Mouse (Mus musculus) kidney, adult 2 months (tissue): ENCODE measurements at regions not wholly inside any gene's neighbourhood (a gene's known extent, or its start where the extent isn't known, plus 50 kb on each side); places are given as distances from the start of the nearest gene placed in this dataset.

ENCODE experiments used
- CTCF ChIP-seq: fragments of 200-500 bp; conservative IDR thresholded peaks from 2 replicates; pipeline ENCODE4 v1.5.1; 2011; ENCODE audit warnings: low read depth, mild to moderate bottlenecking, control low read depth, low read length, moderate library complexity, mixed read lengths; ENCODE audit not compliant: insufficient read depth, insufficient read length
- POLR2A ChIP-seq: fragments of 200-500 bp; IDR thresholded peaks from one replicate; pipeline ENCODE4 v1.6.1; 2011; ENCODE audit warnings: low read depth, low read length, control low read depth

DNA sequence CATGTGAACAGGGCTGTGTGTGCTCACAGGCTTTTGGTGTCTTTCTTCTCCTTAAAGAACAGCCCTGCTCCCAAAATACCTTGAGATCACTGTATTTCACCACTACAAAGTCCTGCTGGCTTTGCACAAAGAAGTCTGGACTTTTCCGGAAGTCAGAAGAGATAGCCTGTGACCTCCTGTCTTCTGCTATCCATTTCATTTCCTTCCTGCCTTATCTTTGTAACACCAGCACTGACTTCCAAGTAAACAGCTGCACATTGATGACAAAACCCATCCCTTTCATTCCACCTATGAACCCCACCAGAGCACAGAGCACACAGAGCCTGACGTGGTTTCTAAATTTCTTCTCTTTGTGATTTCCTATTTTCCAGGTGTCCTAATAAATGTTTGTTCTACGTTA lies 408.5 kb downstream of the Fat4 start:
- TF ChIP-seq CTCF (no peak), POLR2A (no peak)
